Mouse (Mus musculus) embryonic fibroblast, embryonic 13.5 days (primary cell): ENCODE measurements around the gene Pard6b.

ENCODE experiments used
- CTCF ChIP-seq: IDR thresholded peaks from 2 replicates; pipeline ENCODE4 v1.5.1; 2011; ENCODE audit warnings: mild to moderate bottlenecking, control low read depth, low read length, moderate library complexity, borderline replicate concordance; ENCODE audit not compliant: insufficient read depth
- POLR2A ChIP-seq: IDR thresholded peaks from 2 replicates; pipeline ENCODE4 v1.6.1; 2011; ENCODE audit warnings: low read depth, mild to moderate bottlenecking, control low read depth, low read length, moderate library complexity

- TF ChIP-seq CTCF (no peak), POLR2A (peak; percentile 38)
Measured at GRCm38 (mm10) chr2:168050000-168050942, 30.5 kb upstream of the Pard6b start.
